Mouse (Mus musculus) cortical plate, adult 2 months (tissue): Measurements from ENCODE around the gene Tmem141.

Experiments used
- CTCF ChIP-seq: fragments of 200-500 bp; IDR thresholded peaks from 2 replicates; pipeline ENCODE4 v1.5.1; 2011; ENCODE audit warnings: mild to moderate bottlenecking, control low read depth, low read length; ENCODE audit not compliant: insufficient read depth; ENCODE audit errors: extremely low read depth
- POLR2A ChIP-seq: fragments of 200-500 bp; IDR thresholded peaks from 2 replicates; pipeline ENCODE4 v1.6.1; 2011; ENCODE audit warnings: mild to moderate bottlenecking, low read length, control low read depth; ENCODE audit not compliant: insufficient read depth; ENCODE audit errors: extremely low read depth

DNA sequence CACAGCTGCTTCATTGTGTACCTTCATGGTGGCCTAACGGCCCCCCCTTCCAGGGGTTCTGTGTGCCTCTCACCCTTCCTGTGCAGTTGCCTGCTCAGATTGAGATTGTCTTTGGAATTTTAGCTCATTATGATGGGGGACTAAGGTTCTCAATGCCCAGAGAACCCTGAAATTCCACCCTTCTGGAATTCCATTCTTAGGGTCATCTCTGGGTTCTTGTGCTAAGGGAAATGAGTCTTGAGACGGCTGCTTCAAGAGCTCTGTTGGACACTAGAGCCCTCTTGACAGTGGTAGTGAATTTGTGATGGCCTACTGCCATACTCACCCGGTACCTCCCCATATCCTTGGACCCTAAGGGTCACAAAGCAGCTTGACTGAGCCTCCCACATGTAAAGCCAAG lies 4.2 kb downstream of the Tmem141 start, which contains the start of gene Ccdc183:
- TF ChIP-seq CTCF = no peak
- TF ChIP-seq POLR2A = no peak
